Mouse (Mus musculus): ENCODE results near the gene Cfap20. TPM values are rescaled to one million over a fixed set of nuclear protein-coding genes. Genes with fewer than 3 reads are reported as not detected.

Cfap20 gene
- 106 and 108 TPM in 2 replicates for polyA plus RNA-seq (2012; rRNA removed)

GRCm38 (mm10) chr8:95434686-95435439, at the start of gene Cfap20:
Cfap20 (minus strand) TSS chr8:95434869.
- DNase-seq (ENCODE audit: extremely low spot score in 1 of 2, low spot score in 1 of 2): peak; percentile 97 to 99

GRCm38 (mm10) chr8:95470008-95470407, 35.3 kb upstream of the Cfap20 start:
- DNase-seq (ENCODE audit: extremely low spot score in 1 of 2, low spot score in 1 of 2): no peak

- no peak for DNase-seq (ENCODE audit: extremely low spot score in 1 of 2, low spot score in 1 of 2)
These were observed 34.3 kb upstream of the Cfap20 start for GRCm38 (mm10) chr8:95468995-95469394.

GRCm38 (mm10) chr8:95466543-95466942, 31.9 kb upstream of the Cfap20 start:
- no peak for DNase-seq (ENCODE audit: extremely low spot score in 1 of 2, low spot score in 1 of 2)

GRCm38 (mm10) chr8:95452518-95452917, 17.8 kb upstream of the Cfap20 start:
- DNase-seq (ENCODE audit: extremely low spot score in 1 of 2, low spot score in 1 of 2): peak in 1 of 2 experiments; percentile 35

GRCm38 (mm10) chr8:95450271-95450670, 15.6 kb upstream of the Cfap20 start:
- DNase-seq (ENCODE audit: extremely low spot score in 1 of 2, low spot score in 1 of 2): no peak

- no peak for DNase-seq (ENCODE audit: extremely low spot score in 1 of 2, low spot score in 1 of 2)
These were observed 13.0 kb upstream of the Cfap20 start for GRCm38 (mm10) chr8:95447661-95448060.

GRCm38 (mm10) chr8:95445042-95445441, 10.4 kb upstream of the Cfap20 start:
- no peak for DNase-seq (ENCODE audit: extremely low spot score in 1 of 2, low spot score in 1 of 2)

GRCm38 (mm10) chr8:95441491-95442039, 6.9 kb upstream of the Cfap20 start:
- DNase-seq (ENCODE audit: extremely low spot score in 1 of 2, low spot score in 1 of 2): no peak

- DNase-seq (ENCODE audit: extremely low spot score in 1 of 2, low spot score in 1 of 2): no peak
These were observed 5.6 kb upstream of the Cfap20 start for GRCm38 (mm10) chr8:95440168-95440709.

GRCm38 (mm10) chr8:95439421-95439820, 4.8 kb upstream of the Cfap20 start:
- DNase-seq (ENCODE audit: extremely low spot score in 1 of 2, low spot score in 1 of 2): no peak

GRCm38 (mm10) chr8:95437341-95437992, 2.8 kb upstream of the Cfap20 start:
- DNase-seq (ENCODE audit: extremely low spot score in 1 of 2, low spot score in 1 of 2): no peak

GRCm38 (mm10) chr8:95435930-95436329, 1.3 kb upstream of the Cfap20 start:
- no peak for DNase-seq (ENCODE audit: extremely low spot score in 1 of 2, low spot score in 1 of 2)

- no peak for DNase-seq (ENCODE audit: extremely low spot score in 1 of 2, low spot score in 1 of 2)
These were observed 802 bp upstream of the Cfap20 start for GRCm38 (mm10) chr8:95435471-95435870.

- DNase-seq (ENCODE audit: extremely low spot score in 1 of 2, low spot score in 1 of 2): peak in 1 of 2 experiments; percentile 28
These were observed 436 bp downstream of the Cfap20 start for GRCm38 (mm10) chr8:95434233-95434632.

- no peak for DNase-seq (ENCODE audit: extremely low spot score in 1 of 2, low spot score in 1 of 2)
These were observed 1.5 kb downstream of the Cfap20 start for GRCm38 (mm10) chr8:95433124-95433523.

- no peak for DNase-seq (ENCODE audit: extremely low spot score in 1 of 2, low spot score in 1 of 2)
These were observed 2.2 kb downstream of the Cfap20 start for GRCm38 (mm10) chr8:95432471-95432870.

GRCm38 (mm10) chr8:95429945-95430344, 4.7 kb downstream of the Cfap20 start:
- peak in 1 of 2 experiments; percentile 45 for DNase-seq (ENCODE audit: extremely low spot score in 1 of 2, low spot score in 1 of 2)

- DNase-seq (ENCODE audit: extremely low spot score in 1 of 2, low spot score in 1 of 2): peak in 1 of 2 experiments; percentile 77
These were observed 6.8 kb downstream of the Cfap20 start for GRCm38 (mm10) chr8:95427594-95428535.

GRCm38 (mm10) chr8:95426781-95427281, 7.8 kb downstream of the Cfap20 start:
- DNase-seq (ENCODE audit: extremely low spot score in 1 of 2, low spot score in 1 of 2): peak; percentile 33 to 56

Measured in frontal cortex, adult 2 months (tissue).